Mouse (Mus musculus) kidney, adult 2 months (tissue): ENCODE results near the gene Ubl3.

Source experiments
- CTCF ChIP-seq: fragments of 200-500 bp; conservative IDR thresholded peaks from 2 replicates; pipeline ENCODE4 v1.5.1; 2011; ENCODE audit warnings: low read depth, mild to moderate bottlenecking, control low read depth, low read length, moderate library complexity, mixed read lengths; ENCODE audit not compliant: insufficient read depth, insufficient read length
- POLR2A ChIP-seq: fragments of 200-500 bp; IDR thresholded peaks from one replicate; pipeline ENCODE4 v1.6.1; 2011; ENCODE audit warnings: low read depth, low read length, control low read depth

- TF ChIP-seq CTCF, result no peak
- no peak for TF ChIP-seq POLR2A
Measured at GRCm38 (mm10) chr5:148510265-148510664, 42.3 kb downstream of the Ubl3 start.
